Mouse (Mus musculus): ENCODE measurements around the gene Zfand6. TPM values are rescaled to one million over a fixed set of nuclear protein-coding genes. Genes with fewer than 3 reads are reported as not detected.

Gene Zfand6
- total RNA-seq, 2 experiments from 2014 or later: 61.7 to 63.4 TPM

GRCm38 (mm10) chr7:84669554-84670152 is 20.1 kb downstream of the Zfand6 start:
- intact Hi-C loops (cut with DNase I): loop anchor here (5.0 kb wide), 1 partner anchor 67 kb away; no protein-coding TSS in a partner anchor
- DNase-seq (ENCODE audit: low spot score in 2 of 2): no peak

- DNase-seq (ENCODE audit: low spot score in 2 of 2): no peak
- intact Hi-C loops (cut with DNase I): no loop called here
Observed at GRCm38 (mm10) chr7:84667946-84668345, 21.8 kb downstream of the Zfand6 start.

- no peak for DNase-seq (ENCODE audit: low spot score in 2 of 2)
- intact Hi-C loops (cut with DNase I): no loop called here
Observed at GRCm38 (mm10) chr7:84652740-84653139, 37.0 kb downstream of the Zfand6 start.

GRCm38 (mm10) chr7:84651987-84652321 is 37.8 kb downstream of the Zfand6 start:
- no peak for DNase-seq (ENCODE audit: low spot score in 2 of 2)
- intact Hi-C loops (cut with DNase I): no loop called here

- intact Hi-C loops (cut with DNase I): no loop called here
- DNase-seq (ENCODE audit: low spot score in 2 of 2): no peak
Observed at GRCm38 (mm10) chr7:84651303-84651986, 38.3 kb downstream of the Zfand6 start.

GRCm38 (mm10) chr7:84649016-84649415 is 40.7 kb downstream of the Zfand6 start:
- no peak for DNase-seq (ENCODE audit: low spot score in 2 of 2)
- intact Hi-C loops (cut with DNase I): no loop called here

- intact Hi-C loops (cut with DNase I): no loop called here
- DNase-seq (ENCODE audit: low spot score in 2 of 2): no peak
Observed at GRCm38 (mm10) chr7:84646256-84646655, 43.5 kb downstream of the Zfand6 start.

GRCm38 (mm10) chr7:84643270-84643998 is 46.3 kb downstream of the Zfand6 start:
- intact Hi-C loops (cut with DNase I): no loop called here
- no peak for DNase-seq (ENCODE audit: low spot score in 2 of 2)

GRCm38 (mm10) chr7:84642159-84642928 is 47.4 kb downstream of the Zfand6 start:
- DNase-seq (ENCODE audit: low spot score in 2 of 2): no peak
- intact Hi-C loops (cut with DNase I): no loop called here

- DNase-seq (ENCODE audit: low spot score in 2 of 2): no peak
- intact Hi-C loops (cut with DNase I): no loop called here
Observed at GRCm38 (mm10) chr7:84636939-84637338, 52.8 kb downstream of the Zfand6 start.

GRCm38 (mm10) chr7:84631878-84632277 is 57.9 kb downstream of the Zfand6 start:
- intact Hi-C loops (cut with DNase I): no loop called here
- no peak for DNase-seq (ENCODE audit: low spot score in 2 of 2)

- intact Hi-C loops (cut with DNase I): no loop called here
- DNase-seq (ENCODE audit: low spot score in 2 of 2): no peak
Observed at GRCm38 (mm10) chr7:84623718-84624117, 66.0 kb downstream of the Zfand6 start.

GRCm38 (mm10) chr7:84620956-84621355 is 68.8 kb downstream of the Zfand6 start:
- DNase-seq (ENCODE audit: low spot score in 2 of 2): no peak
- intact Hi-C loops (cut with DNase I): no loop called here

GRCm38 (mm10) chr7:84618951-84619350 is 70.8 kb downstream of the Zfand6 start:
- intact Hi-C loops (cut with DNase I): no loop called here

GRCm38 (mm10) chr7:84612445-84612844 is 77.3 kb downstream of the Zfand6 start:
- intact Hi-C loops (cut with DNase I): no loop called here
- DNase-seq (ENCODE audit: low spot score in 2 of 2): no peak

More at GRCm38 (mm10) chr7:84618951-84619350, 70.8 kb downstream of the Zfand6 start:
- no peak for DNase-seq (ENCODE audit: low spot score in 2 of 2)

GRCm38 (mm10) chr7:84611609-84612008 is 78.2 kb downstream of the Zfand6 start:
- no peak for DNase-seq (ENCODE audit: low spot score in 2 of 2)
- intact Hi-C loops (cut with DNase I): no loop called here

- intact Hi-C loops (cut with DNase I): no loop called here
- peak in 1 of 2 experiments; percentile 22 for DNase-seq (ENCODE audit: low spot score in 2 of 2)
Observed at GRCm38 (mm10) chr7:84606293-84606749, 83.4 kb downstream of the Zfand6 start, which contains the start of gene Fah. Gene Fah (minus strand): TSS chr7:84606722.

- peak; percentile 50 to 75 for DNase-seq (ENCODE audit: low spot score in 2 of 2)
- intact Hi-C loops (cut with DNase I): no loop called here
Observed at GRCm38 (mm10) chr7:84605704-84606292, 84.0 kb downstream of the Zfand6 start.

- intact Hi-C loops (cut with DNase I): no loop called here
- DNase-seq (ENCODE audit: low spot score in 2 of 2): no peak
Observed at GRCm38 (mm10) chr7:84605033-84605687, 84.6 kb downstream of the Zfand6 start.
